Mouse (Mus musculus) layer of hippocampus, postnatal 36 days (tissue): ENCODE data around the gene Nab1. TPM values are rescaled to one million over a fixed set of nuclear protein-coding genes. Genes with fewer than 3 reads are reported as not detected.
A peak's percentile ranks its signal among the peaks of the same experiment; 100 is the strongest.

Experiments
- DNase-seq, 2 experiments: peaks; one replicate each; pipeline ENCODE4 v3.0.0; 2022
- total RNA-seq, 2 experiments: library from RNA; stranded (reverse); gene quantifications; 2 replicates each; pipeline ENCODE4 v1.2.3; 2021

Gene Nab1
- total RNA-seq, 2 experiments from 2014 or later = 27.1 to 29.1 TPM

DNA sequence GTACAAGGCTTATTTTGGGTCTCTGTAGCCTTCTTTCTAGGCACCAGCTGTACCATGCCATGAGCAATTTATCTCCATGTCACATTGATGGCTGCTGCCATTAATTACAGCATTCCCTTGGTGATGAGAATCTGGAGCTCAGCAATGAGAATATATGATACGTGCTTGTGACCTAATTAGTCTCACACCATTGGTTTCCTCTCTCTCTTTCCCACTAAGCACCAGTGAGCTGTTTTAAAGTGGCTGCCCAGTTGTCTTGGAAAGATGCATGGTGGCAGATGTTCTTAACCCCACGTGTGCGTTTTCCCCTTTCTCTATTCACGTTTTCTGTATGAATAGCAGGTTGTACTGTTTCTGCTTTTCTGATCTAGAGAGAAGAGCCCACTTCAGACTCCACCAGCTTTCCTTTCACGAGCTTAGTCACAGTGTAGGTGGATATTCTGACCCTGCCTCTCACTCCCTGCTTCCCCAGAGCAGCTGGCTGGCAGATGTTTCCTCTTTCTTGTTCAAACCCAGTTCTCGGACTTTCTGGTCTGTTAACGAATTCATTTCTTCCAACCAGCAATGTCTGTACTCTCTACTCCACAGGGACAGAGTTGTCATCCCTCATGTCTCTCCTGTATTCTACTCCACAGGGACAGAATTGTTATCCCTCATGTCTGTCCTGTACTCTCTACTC, 29.5 kb downstream of the Nab1 start:
- no peak for DNase-seq

DNA sequence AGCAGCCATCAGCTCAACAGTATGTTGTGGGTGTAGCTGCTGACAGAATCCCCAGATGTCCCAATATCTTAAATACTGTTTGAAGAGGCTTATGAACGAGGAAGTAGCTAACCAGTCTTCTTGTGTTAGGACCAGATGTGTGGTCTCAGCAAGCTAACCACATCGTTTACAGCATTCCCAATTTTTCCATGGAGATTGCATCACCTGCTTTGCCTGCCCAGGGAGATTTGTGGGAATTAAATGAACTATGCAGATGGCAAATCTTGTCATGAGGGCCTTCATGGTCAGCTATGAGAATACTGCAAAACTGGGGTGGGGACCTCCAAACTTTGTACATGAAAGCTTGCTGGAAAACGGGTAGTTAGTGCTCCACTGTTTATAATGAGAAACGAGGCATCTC, 30.2 kb downstream of the Nab1 start:
- DNase-seq = no peak

DNA sequence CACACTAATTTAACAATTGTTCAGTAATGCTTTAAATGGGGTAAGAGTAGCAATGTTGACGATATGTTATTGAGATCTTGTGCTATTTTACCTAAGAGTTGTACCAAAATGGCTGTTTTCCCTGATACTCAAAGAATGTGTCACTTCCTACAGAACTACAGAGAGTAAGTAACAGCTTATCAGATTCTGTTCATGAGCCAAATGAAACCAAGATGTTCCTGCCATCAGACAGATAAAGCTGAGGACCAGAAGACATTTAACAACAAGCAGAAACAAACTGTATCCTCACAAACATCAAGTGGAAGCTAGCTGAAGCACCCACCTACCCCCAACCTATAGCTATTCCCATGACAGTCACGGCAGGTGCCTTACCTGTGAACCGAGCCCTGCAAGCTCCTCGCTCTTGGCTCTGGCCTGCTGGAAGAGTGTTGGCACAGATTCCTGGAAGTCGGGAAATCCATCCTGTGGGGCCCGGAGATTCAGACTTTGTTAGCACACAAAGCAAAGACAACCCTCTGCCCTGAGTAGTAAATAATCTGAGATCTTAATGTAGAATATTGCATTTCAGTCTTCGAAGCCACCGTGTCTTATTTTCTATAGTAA, 33.9 kb downstream of the Nab1 start:
- DNase-seq = no peak

DNA sequence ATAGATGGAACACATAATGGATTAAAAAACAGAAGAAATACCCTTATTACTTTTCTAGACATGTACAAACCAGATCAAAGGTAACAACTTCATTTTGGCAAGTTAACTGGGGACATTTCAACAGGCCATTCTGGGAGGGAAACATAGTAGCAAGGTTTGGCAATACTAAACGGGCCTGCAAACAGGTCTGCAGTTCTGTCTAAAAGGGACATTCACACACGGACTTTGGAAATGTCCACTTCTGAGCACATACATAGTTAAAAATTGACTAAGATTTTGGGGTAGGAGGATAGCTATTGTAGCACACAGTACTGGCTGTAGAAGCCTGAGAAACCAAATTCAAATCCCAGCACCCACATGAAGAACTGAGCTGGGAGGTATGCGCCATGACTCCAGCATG, 34.6 kb downstream of the Nab1 start:
- DNase-seq = no peak

DNA sequence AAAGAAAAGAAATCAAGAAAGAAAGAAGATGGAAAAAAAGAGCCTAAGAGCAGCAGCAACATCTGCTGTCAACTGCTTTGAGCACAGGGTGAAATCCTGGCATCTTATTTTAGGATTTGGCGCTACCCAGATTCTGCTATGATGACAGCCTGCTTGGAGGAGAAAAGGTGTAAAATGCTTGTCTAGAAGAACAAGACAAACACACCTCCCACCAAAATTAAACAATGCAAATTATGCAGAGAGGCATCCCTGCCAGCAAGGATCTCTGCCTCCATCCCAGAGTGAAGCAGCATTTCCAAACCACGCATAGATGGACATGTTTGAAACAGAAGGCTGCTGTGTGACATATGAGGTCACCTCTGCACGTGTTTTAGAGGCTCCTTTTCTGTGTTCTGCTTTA, 35.2 kb downstream of the Nab1 start:
- peak in 1 of 2 experiments; percentile 26 for DNase-seq

DNA sequence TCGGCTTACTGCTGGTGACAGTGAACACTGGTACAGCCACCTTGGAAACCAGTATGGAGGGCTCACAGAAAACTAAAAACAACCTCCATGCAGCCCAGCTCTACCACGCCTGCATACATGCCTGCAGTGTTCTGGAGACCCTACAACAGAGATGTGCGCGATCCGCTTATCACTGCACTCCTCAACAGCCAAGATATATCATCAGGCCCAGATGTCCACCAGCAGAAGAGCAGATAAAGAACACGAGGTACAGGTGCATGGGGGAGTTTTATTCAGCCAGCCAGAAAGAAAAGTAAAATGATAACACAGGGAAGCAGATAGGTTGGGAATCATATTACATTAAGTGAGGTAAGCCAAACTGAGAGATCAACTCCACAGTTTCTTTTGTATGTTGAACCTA, 37.2 kb downstream of the Nab1 start:
- no peak for DNase-seq

DNA sequence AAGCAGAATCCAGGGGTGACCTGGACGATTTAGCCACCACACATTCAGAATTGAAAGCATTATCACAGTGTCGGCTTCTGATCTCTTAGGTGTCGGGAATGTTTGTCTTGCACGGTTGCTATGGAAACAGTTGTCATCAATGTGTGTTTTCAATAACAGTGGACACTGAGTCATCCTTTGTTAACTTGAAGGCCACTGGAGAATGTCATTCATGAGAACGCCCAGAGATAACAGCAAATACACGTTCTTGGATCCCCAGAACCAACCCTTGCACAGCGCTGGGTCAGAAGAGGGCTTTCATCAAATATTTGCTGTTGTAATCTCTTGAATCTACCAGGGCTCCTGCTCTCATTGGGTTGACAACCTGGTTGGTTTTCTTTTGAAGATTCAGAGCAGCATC, 43.9 kb downstream of the Nab1 start:
- no peak for DNase-seq

DNA sequence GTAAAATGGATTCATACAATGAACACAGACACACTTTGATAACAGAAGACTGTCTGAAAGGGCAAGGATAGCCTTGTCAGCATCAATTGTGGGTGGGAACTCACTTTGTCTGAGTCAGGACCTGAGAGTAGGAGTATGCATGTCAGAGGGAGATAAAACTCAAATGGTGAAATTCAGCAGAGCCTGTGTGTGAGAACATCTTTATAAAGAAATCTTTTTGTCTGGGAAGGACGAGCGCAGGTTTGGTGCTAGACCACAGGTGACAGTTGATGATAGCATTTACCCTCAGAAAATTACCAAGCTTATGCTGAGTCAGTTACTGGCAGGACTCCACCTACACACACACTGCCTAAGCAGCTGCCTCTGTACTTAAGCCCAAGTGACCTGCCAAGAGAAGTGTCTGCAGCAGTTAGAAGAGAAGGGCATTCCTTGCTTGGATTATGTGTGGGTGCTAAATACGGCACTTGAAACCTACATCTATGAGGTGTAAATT, 45.9 kb downstream of the Nab1 start:
- no peak for DNase-seq

DNA sequence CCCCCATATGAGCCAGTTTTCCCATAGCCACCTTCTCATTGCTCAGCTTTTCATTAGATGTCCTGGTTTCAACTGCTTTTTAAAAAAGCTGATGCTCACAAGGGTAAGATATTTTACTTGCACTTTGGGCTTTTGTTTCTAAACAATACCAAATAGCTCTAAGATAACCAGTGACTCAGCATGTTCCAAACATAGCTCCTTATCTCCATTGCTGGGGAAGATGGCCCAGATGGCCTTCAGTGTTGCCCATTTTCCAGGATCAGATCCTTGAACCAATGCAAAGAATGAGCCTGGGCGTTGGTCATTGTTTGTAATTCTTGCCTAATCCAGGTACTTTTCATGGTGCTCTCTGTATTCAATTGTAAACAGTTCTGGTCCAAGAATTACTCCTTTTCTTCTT, 49.1 kb downstream of the Nab1 start:
- DNase-seq = no peak

DNA sequence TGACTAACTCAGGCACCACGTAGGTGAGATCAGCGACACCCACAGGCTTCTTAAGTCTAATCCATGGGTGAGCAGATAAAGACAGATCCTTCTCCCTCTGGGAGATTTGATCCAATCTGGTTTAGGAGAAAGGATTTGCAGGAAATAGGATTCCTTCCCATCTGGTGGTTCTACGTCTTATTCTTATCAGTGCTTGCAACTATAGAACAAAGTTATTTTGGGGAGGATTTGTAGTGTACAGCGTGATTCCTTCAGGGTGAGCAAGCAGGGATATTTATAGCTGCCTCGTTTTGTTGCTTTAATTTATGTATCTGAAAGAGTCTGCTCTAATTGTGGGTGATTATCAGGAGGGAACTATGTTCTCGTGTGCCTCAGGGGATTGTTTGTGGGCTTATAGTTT, 64.6 kb downstream of the Nab1 start:
- DNase-seq = no peak

DNA sequence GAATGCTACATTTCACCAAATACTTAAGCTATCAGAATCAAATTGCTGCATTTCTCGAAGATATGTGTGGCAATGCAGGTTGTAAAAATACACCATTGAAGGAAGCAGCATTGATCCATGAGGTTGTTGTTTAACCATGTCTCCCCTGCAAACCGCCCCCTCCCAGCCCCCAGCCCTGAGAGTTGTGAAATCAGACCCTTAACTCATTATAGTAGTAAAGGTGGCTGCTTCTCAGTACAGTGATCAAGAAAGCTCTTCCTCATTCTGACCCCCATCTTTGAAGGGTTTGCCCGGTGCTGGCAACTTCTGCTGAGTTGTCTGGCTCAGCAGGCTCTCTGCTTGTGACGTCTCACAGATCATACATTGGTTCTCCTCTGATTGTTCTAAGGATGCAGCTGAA, 66.4 kb downstream of the Nab1 start:
- DNase-seq = no peak

DNA sequence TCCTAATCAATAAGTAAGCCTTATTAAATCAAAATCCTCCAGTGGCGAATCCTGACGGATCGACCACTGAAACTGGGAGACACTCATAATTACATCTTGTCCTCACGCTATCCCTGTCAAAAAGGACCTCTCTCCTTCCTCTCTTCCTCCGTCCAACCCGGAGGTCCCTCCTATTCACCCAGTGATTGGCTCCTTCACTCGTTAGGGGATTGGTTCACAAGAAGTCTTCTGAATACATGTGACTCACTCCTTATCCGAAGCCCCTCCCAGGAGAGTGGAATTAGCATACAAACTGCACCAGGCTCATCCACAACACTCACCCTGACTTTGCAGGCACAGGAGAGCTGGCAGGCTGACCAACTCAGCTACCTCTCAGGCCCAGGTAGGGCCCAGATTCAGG, 68.7 kb downstream of the Nab1 start:
- no peak for DNase-seq

DNA sequence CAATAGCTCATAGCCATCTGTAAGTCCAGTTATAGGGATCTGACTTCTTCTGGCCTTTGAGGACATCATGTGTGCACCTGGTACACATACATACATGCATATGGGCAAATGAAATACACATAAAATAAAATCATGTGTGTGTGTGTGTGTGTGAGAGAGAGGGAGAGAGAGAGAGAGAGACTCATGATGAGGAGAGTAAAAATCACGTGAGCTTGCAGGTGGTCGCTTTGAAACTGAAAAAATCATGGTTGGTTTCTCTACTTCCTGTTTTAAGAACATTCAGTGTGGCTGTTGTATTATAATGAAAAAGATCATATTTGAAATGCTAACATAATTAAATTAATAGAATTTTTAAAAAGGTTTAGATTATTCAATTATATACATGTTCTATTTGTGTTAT, 69.9 kb downstream of the Nab1 start:
- DNase-seq = no peak

DNA sequence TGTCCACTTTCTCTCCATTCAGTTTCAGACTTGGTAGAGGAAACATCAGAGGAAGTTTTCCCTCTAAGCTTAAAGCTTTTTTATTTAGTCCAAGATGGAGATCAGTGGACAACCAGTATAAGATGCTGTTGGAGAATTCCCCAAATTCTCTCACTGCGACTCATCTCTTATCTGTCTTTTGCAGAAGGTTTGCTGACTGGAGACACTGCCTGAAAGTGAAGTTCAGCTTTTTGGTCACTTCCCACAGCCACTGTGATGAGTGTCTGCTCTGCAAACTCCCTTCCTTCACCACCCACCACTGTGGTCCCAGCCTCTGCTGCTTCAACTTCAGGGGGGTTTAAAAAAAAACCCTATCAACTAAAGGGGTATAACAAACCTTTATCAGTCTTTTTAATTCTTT, 70.4 kb downstream of the Nab1 start:
- no peak for DNase-seq

DNA sequence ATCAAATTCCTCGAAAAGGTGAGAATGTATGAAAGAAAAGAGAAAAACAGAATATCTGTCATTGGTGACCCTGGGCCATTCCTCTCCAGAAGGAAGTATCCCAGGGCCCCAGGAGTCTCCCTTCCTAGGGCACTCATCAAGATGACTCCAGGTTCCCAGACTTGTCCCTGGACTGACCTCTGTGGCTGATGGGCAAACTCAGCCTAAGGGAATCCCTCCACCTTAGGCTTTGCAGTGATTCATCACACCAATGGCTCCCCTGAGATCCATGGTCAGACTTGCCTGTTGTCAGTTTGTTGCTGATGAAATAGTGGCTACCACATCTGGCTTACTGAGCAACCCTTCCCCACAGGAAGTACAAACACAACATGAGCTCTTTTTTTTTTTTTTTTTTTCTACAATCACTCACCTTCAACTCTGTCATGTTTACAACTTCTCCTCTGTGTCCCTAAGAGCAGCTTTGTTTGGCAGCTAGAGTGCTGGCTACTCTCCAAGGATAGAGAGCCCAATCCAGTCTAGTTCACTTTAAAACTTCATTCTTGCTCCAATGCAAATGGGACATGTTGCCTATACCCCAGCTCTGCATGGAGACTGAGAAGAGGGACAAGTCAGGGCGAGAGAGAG, 72.5 kb downstream of the Nab1 start:
- DNase-seq = no peak

DNA sequence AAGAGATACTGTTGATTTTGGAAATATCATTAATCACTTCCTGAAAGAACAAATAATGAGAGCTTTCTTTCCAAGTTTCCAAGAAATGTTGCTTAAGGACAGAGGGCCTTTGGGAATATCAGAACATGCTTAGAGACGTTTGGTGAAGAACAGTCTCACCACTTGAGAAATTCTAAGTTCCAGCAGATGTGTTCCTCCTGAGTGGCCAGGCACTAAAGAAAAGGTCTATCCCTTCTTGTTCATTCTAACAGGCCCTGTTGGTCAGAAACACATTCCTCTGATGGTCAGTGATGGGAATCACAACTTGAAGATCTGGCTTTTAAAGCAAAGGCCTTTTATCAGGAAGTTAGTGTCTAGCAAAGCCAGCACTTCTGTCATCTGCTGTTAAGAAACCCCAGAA, 76.6 kb downstream of the Nab1 start:
- DNase-seq = no peak

DNA sequence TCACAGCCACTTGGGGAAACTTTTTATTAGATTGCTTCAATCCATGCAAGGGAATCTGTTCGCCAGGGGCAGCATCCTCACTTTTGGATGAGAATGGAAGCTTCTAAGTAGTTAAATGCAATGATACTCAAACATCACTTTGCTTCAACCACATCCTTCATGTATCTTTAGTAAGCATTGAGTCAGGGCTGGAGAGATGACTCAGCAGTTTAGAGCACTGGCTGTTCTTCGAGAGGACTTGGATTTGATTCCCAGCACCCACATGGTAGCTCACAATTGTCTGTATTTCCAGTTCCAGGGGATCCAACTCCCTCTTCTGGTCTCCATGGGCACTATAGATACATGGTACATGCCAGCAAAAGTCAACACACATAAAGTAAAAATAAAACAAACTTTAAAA, 77.4 kb downstream of the Nab1 start:
- no peak for DNase-seq

DNA sequence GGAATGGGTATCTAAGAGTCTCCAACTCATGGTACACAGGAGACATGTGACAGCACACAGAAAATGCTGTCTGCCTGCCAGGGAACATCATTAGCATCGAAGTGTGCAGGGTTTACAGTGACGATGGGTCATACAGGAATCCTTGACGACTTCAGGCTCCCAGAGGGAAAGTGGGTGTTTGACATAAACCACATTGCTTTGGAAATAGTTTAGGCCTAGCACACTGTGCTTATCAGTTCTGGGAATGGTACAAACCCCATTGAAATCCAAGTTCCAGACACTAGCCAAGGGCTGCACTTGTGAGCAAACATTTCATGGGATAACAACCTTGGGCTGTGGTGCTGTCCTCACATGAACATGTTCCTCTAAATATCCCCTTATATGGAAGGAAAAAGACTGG, 78.3 kb downstream of the Nab1 start:
- no peak for DNase-seq

DNA sequence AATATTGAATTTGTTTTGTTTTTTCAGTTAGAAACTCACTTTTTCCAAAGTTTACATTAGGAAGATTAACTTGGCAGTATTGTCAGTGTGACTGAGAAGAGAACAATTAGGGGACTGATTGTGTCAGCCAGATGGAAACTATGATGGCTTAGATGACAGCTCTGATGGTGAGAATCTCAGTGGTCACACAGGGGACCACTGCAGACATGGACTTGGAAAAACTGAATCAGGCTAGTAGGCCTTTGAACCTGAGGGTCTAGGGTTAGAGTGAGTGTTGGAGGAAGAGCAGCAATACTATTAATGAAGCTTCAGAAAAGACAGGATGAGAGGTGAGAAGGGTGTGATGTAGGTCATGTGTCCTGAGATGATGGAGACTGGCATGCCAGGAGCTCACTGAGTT, 78.9 kb downstream of the Nab1 start:
- DNase-seq = no peak

DNA sequence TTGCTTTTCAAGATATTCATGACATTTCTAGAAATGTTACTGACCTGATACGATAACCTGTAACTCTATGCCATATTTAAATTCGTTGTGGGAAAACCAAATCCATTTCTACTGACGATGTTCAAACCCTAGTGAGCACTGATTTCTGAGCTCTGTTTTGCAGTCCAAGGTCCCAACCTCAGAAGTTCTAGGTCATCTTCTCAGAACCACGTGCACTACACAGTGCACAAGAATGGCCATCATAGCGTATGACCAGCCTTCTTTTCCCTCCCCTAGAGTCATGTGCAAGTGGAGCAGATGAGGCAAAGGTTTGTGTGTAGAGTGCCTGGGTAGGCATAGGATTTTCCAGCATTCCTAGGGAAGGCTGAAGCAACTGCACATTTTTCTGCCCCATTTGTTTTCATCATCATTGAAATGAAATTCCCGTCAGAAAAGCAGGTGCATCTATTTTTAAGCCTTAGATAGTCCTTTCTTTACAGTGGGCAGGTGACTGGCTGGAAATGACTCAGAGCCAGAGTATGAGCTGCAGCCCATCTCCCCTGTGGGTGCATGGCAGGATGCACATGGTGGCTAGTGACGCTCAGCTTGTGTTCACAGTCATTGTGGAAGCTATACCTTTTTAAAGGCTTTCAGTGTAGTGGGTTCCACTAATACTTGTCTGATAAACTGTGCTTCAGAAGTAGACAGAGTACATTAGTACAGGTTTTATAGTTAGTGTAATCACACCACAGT, 81.2 kb downstream of the Nab1 start:
- DNase-seq = no peak
